Mouse (Mus musculus): ENCODE measurements around the gene Krtdap. TPM values are rescaled to one million over a fixed set of nuclear protein-coding genes. Genes with fewer than 3 reads are reported as not detected.

The Krtdap gene
- polyA plus RNA-seq (2012) = not detected in 2 replicates

DNA sequence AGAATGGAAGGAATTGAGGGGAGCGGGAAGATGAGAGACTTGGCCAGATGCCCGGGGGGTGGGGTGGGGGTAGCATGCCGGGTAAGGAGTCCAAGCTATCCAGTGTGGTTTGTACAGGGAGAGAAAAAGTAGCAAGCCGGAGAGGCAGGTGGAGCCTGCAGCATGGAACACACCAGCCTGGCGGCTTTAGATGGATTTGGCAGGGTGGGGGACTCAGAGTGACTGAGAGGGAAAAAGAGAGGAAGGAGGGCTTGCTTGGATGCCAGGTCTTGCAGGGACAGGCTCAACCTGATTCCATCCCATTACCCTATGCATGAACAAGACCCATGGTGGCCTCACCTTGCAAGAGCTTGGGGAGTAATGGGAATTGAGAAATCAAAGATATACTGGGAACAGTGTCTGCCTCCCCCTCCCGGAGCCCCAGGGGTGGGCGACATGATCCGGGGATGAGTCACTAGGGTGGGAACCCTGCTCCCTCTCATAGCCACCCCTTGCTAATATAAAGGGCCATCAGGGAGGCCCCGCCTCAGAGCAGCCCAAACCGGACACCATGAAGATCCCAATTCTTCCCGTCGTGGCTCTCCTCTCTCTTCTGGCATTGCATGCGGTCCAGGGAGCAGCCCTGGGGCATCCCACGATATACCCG, at the start of gene Krtdap:
Gene Krtdap, plus strand, starts transcription at position 520 of the 646 bp plus-strand sequence.

DNA sequence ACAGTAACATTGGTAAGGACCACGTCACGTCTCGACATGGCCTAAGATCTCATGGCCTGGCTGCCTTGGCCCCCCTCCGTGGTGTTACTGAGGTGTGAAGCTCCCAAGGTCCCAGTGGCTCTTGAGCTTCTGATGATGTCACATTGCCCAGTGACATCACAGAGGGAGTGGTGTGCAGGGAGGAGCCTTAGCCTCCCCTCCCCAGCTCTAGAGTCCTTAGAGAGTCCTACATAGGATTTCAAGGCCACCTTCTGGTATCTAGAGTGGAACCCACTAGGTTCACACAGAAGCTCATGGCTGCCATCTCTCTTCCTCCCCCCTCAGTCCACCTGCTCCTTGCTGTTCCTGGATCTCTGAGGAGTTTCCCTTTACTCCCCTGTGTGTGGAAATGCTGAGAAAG, 44.1 kb upstream of the Krtdap start, which contains the start of gene Gapdhs:
Gene Gapdhs, minus strand, starts transcription at position 65 of the 400 bp plus-strand sequence.

DNA sequence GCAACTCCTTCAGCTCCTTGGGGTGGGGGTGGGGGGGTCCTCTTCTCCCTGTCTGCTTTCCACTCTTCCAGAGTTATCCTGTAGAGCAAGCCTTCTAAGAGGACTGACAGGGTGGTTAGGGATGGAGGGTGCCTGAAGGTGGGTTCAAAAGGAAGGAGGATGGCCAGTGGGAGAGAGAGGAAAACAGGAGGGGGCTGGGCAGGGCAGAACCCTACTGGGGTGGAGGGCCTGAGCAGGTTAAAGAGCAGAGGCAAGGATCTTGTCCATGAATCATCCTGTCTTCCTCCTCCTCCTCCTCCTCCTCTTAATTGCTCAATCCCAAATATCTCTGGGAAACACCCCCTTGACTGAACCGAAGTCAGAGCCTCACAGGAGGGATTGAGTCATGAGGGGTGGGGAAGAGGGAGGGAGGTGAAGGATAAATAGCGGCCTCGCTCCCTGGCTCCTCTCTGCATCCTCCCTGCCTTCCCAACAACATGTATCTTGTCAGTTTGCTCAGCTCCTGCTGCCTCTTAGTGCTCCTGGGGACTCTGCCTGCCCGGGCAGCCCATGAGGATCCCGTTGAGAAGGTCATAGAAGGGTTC, 36.5 kb upstream of the Krtdap start, which contains the start of gene Sbsn:
Gene Sbsn, plus strand, starts transcription at position 386 of the 584 bp plus-strand sequence.

DNA sequence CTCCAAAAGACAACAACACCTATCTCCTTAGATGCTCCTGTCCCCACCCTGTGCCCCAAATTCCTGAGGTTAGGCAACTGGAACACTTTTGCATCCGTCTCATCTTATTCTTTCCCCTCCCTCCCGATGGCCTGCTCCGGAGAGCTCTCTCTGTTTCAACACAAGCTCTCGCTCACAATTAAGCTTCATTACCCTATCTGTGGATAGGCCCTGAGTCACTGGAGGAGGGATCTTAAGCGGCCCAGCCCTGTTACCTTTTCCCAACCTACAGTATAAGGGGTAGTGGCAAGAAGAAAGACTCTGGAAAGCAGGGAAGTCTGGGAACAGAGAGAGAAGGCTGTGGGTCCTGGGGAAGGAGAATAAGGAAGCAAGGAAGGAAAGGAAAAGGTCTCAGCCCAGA, 24.2 kb upstream of the Krtdap start, which contains the start of gene Dmkn:
Gene Dmkn, plus strand, starts transcription at position 301 of the 400 bp plus-strand sequence.

DNA sequence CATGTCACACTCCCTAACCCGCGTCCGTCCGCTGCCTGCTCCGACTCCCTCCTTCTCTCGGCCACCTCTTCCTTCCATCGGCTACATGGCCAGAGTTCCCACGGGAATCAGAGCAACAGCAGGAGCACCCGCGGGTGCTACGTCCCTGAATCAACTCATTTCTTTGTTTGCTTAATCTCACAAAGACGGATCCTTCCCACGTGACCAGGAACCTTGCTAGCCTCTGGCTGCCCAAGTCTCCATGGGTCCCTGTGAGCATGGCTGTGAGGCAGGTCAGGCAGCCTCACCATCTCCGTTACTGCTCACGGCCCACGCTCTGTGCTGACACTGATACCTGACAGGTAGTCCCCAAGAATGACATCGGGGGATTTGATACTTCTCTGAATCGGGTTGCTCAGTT, 36.0 kb downstream of the Krtdap start, which contains the start of gene Ffar2:
Gene Ffar2, minus strand, starts transcription at position 101 of the 400 bp plus-strand sequence.

Other genes starting within 250 kb of the Krtdap start
- 6.5 and 7.0 TPM in 2 replicates for gene Hspb6, start 235.7 kb upstream of the Krtdap start, polyA plus RNA-seq (2012)
- 20.5 and 24.2 TPM in 2 replicates for gene Proser3, start 235.6 kb upstream of the Krtdap start, polyA plus RNA-seq (2012)
- 64.1 and 77.3 TPM in 2 replicates for gene Lin37, start 228.1 kb upstream of the Krtdap start, polyA plus RNA-seq (2012)
- gene U2af1l4, start 224.6 kb upstream of the Krtdap start, polyA plus RNA-seq (2012) = 86.2 and 92.8 TPM in 2 replicates
- 3.0 and 6.0 TPM in 2 replicates for gene Gm49396, start 224.6 kb upstream of the Krtdap start, polyA plus RNA-seq (2012)
- gene Psenen, start 224.3 kb upstream of the Krtdap start, polyA plus RNA-seq (2012) = 48.5 and 51.9 TPM in 2 replicates
- gene Igflr1, start 222.5 kb upstream of the Krtdap start, polyA plus RNA-seq (2012) = 8.8 and 9.3 TPM in 2 replicates
- 80.2 and 109 TPM in 2 replicates for gene Kmt2b, start 199.2 kb upstream of the Krtdap start, polyA plus RNA-seq (2012)
- gene Zbtb32, start 189.0 kb upstream of the Krtdap start, polyA plus RNA-seq (2012) = 0.64 TPM in 1 of 2 replicates, not detected in the other
- gene Upk1a, start 175.0 kb upstream of the Krtdap start, polyA plus RNA-seq (2012) = 0.46 and 0.82 TPM in 2 replicates
- 70.6 and 81.6 TPM in 2 replicates for gene Cox6b1, start 161.7 kb upstream of the Krtdap start, polyA plus RNA-seq (2012)
- 0.23 and 0.25 TPM in 2 replicates for gene Etv2, start 152.0 kb upstream of the Krtdap start, polyA plus RNA-seq (2012)
- gene Rbm42, start 137.6 kb upstream of the Krtdap start, polyA plus RNA-seq (2012) = 287 and 309 TPM in 2 replicates
- gene Haus5, start 122.9 kb upstream of the Krtdap start, polyA plus RNA-seq (2012) = 39.5 and 49.7 TPM in 2 replicates
- not detected in 2 replicates for gene Pmis2, start 116.3 kb upstream of the Krtdap start, polyA plus RNA-seq (2012)
- gene 2200002J24Rik, start 89.0 kb upstream of the Krtdap start, polyA plus RNA-seq (2012) = not detected in 2 replicates
- 0.93 and 1.6 TPM in 2 replicates for gene Atp4a, start 75.7 kb upstream of the Krtdap start, polyA plus RNA-seq (2012)
- 48.5 and 64.1 TPM in 2 replicates for gene Tmem147, start 58.4 kb upstream of the Krtdap start, polyA plus RNA-seq (2012)
- gene Gapdhs, start 44.2 kb upstream of the Krtdap start, polyA plus RNA-seq (2012) = not detected in 2 replicates
- gene Sbsn, start 36.4 kb upstream of the Krtdap start, polyA plus RNA-seq (2012) = 1.7 and 3.2 TPM in 2 replicates
- 2.0 and 6.7 TPM in 2 replicates for gene Dmkn, start 24.1 kb upstream of the Krtdap start, polyA plus RNA-seq (2012)
- 11.4 and 19.2 TPM in 2 replicates for gene Ffar2, start 35.9 kb downstream of the Krtdap start, polyA plus RNA-seq (2012)
- gene Ffar3, start 68.3 kb downstream of the Krtdap start, polyA plus RNA-seq (2012) = not detected in 2 replicates
- gene Ffar1, start 73.7 kb downstream of the Krtdap start, polyA plus RNA-seq (2012) = 0.10 and 0.13 TPM in 2 replicates
- gene Cd22, start 92.4 kb downstream of the Krtdap start, polyA plus RNA-seq (2012) = 5.0 and 5.4 TPM in 2 replicates
- 0.37 and 0.72 TPM in 2 replicates for gene Mag, start 127.0 kb downstream of the Krtdap start, polyA plus RNA-seq (2012)
- not detected in 2 replicates for gene Hamp2, start 136.8 kb downstream of the Krtdap start, polyA plus RNA-seq (2012)
- not detected in 2 replicates for gene Hamp, start 156.1 kb downstream of the Krtdap start, polyA plus RNA-seq (2012)
- 169 and 182 TPM in 2 replicates for gene Usf2, start 168.9 kb downstream of the Krtdap start, polyA plus RNA-seq (2012)
- 1.3 and 1.5 TPM in 2 replicates for gene Lsr, start 185.6 kb downstream of the Krtdap start, polyA plus RNA-seq (2012)
- 0.08 TPM in 1 of 2 replicates, not detected in the other for gene Fam187b, start 185.9 kb downstream of the Krtdap start, polyA plus RNA-seq (2012)

All from megakaryocyte-erythroid progenitor cell, adult 5 weeks (primary cell).